Mouse (Mus musculus) layer of hippocampus, adult 18-20 months (tissue): ENCODE data around the gene Sv2c. TPM values are rescaled to one million over a fixed set of nuclear protein-coding genes. Genes with fewer than 3 reads are reported as not detected.

Source experiments
- DNase-seq, 2 experiments: peaks; one replicate each; pipeline ENCODE4 v3.0.0; 2022; ENCODE audit warnings: low spot score in 2 of 2
- total RNA-seq, 2 experiments: library from RNA; stranded (reverse); gene quantifications; 2 replicates each; pipeline ENCODE4 v1.2.3; 2021

Gene Sv2c
- total RNA-seq, 2 experiments from 2014 or later = 14.4 to 18.6 TPM

GRCm38 (mm10) chr13:96073555-96073954 is 58.8 kb downstream of the Sv2c start:
- DNase-seq = no peak

GRCm38 (mm10) chr13:96052755-96053154 is 79.6 kb downstream of the Sv2c start:
- DNase-seq = no peak

- DNase-seq = no peak
Observed at GRCm38 (mm10) chr13:96045396-96045795, 87.0 kb downstream of the Sv2c start.

- DNase-seq = no peak
Observed at GRCm38 (mm10) chr13:96040275-96041042, 91.9 kb downstream of the Sv2c start.

GRCm38 (mm10) chr13:96039536-96039935 is 92.8 kb downstream of the Sv2c start:
- DNase-seq = no peak

GRCm38 (mm10) chr13:96030368-96031223 is 101.8 kb downstream of the Sv2c start:
- peak; percentile 59 to 77 for DNase-seq

GRCm38 (mm10) chr13:96023858-96024257 is 108.5 kb downstream of the Sv2c start:
- DNase-seq = no peak

- DNase-seq = no peak
Observed at GRCm38 (mm10) chr13:96015516-96015915, 116.9 kb downstream of the Sv2c start.

- DNase-seq = peak in 1 of 2 experiments; percentile 33
Observed at GRCm38 (mm10) chr13:96010861-96011511, 121.4 kb downstream of the Sv2c start.

- DNase-seq = no peak
Observed at GRCm38 (mm10) chr13:96008975-96009374, 123.4 kb downstream of the Sv2c start.

- no peak for DNase-seq
Observed at GRCm38 (mm10) chr13:96008154-96008553, 124.2 kb downstream of the Sv2c start.

- no peak for DNase-seq
Observed at GRCm38 (mm10) chr13:96003539-96003938, 128.8 kb downstream of the Sv2c start.

GRCm38 (mm10) chr13:96002475-96002874 is 129.9 kb downstream of the Sv2c start:
- peak in 1 of 2 experiments; percentile 7 for DNase-seq

GRCm38 (mm10) chr13:95999396-95999795 is 133.0 kb downstream of the Sv2c start:
- no peak for DNase-seq

GRCm38 (mm10) chr13:95997294-95997693 is 135.1 kb downstream of the Sv2c start:
- no peak for DNase-seq

- peak; percentile 24 to 48 for DNase-seq
Observed at GRCm38 (mm10) chr13:95994705-95995703, 137.4 kb downstream of the Sv2c start.

- no peak for DNase-seq
Observed at GRCm38 (mm10) chr13:95988181-95988580, 144.2 kb downstream of the Sv2c start.

- DNase-seq = no peak
Observed at GRCm38 (mm10) chr13:95987147-95987546, 145.2 kb downstream of the Sv2c start.

GRCm38 (mm10) chr13:95986375-95986774 is 146.0 kb downstream of the Sv2c start:
- no peak for DNase-seq

- DNase-seq = no peak
Observed at GRCm38 (mm10) chr13:95975225-95975624, 157.2 kb downstream of the Sv2c start.
